Mouse (Mus musculus): ENCODE data around the gene Aak1.
"Not testable (repeated sequence)": the region's sequence is repeated elsewhere in the genome, so short reads cannot be mapped to it uniquely, and the experiment has no call there.

The Aak1 gene

DNA sequence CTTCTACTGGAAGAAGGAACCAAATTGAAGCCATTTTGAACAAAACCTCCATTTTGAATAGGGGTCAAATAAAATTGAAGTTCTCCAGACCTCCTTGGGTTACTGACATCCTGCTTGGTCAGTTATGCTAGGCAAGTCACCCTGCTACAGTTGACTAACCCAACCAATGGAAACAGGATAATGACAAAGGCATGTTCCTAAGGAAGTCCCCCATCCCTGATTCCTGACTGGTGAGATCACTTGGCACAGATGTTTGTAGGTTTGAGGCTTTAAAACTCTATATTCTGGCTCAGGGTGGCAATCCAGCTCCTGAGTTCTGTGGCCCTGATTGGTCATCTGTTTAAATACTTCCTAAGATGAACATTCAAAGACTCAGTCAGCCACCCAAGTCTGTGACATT, 156.3 kb downstream of the Aak1 start:
- in situ Hi-C loops (cut with MboI, MseI) = loop anchor here in 1 of 2 experiments (10.0 kb wide), 1 partner anchor 191 kb away; no protein-coding TSS in a partner anchor

DNA sequence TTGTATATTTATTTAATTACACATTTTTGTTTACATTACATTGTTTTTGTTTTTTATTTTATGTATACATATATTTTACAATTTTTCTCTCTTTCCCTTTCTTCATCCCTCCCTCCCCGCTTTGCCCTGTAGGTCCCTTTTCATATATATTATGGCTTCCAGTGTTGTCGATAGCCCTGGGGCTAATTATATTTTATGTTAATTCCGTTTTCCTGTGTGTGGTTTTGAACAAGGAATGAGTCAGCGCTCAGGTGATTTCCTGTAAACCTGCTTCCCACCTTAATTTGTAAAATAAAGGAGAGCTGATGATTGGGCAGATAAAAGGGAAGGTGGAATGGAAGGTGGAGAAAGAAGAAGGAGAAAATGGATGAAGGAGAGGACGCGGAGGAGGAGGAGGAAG, 159.6 kb downstream of the Aak1 start, which contains the start of gene Nfu1:
Gene Nfu1 (plus strand): TSS at position 350 of the 400 bp plus-strand sequence.
- in situ Hi-C loops (cut with MboI, MseI) = loop anchor here in 1 of 2 experiments (10.0 kb wide), 1 partner anchor 194 kb away; no protein-coding TSS in a partner anchor

DNA sequence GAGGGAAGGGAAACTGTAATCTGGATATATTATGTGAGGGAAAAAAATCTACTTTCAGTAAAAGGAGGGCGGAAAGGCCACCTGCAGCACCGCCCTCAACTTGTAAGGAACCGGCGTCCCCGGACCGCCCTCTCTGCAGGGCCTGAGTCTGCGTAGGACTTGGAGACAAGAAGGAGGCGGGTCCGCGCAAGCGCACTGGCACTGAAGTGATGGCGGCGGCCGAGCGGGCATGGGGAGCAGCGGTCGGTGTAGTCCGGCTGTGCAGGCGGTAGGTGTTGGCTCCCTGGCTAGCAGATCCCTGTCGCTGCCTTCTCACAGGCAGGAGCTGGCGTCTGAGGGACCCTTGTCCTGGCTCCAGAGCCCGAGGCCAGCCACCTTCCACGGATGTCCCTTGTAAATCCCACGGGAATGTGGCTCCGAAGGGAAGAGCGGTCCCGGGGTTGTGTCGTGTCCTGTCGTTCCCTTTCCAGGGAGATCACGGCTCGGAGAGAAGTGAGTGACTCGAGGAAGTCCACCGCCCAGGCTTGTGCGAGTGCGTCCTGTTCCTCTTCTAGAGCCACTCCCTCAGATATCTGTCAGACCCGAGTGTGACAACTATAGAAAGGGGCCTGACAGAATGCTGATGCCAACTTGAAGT, 160.5 kb downstream of the Aak1 start:
- in situ Hi-C loops (cut with MboI, MseI) = loop anchor here in 1 of 2 experiments (10.0 kb wide), 1 partner anchor 195 kb away; no protein-coding TSS in a partner anchor

DNA sequence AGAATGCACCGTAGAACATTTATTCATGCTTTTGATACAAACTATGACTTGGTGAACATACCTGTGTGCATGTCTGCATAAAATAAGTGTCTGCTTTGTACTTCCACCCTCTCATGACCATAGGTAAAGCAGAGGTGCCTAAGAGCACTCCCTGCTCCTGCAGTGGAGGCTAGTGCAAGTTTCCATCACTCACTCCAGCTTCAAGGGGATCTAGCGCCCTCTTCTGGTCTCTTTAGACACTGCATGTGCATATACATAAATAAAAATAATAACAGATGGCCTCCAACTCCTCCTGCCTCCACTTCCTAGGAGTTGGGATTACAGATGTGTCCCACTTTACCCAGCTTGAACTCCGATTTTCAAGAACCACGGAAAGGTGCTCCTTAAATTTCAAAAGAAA, 167.6 kb downstream of the Aak1 start:
- in situ Hi-C loops (cut with MboI, MseI) = no loop called here

DNA sequence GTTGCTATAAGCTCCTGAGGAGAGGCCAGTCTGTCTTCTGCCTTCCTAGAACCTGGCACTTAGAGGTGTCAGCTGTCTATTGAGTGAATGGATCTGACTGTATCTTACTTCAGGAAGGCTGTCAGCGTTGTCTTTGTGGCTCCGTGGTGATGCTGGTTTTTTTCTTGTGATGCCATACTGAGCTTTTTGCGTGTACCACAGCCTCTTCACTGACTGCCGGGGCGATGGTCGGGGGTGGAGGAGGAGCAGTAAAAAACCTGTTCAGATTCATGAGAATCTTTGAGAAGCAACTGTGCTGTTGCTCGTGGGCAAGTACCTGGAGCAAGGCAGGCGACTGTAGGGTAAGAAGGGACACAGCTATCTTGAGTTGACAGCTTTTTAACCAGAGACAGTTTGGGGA, 169.6 kb downstream of the Aak1 start:
- in situ Hi-C loops (cut with MboI, MseI) = no loop called here

DNA sequence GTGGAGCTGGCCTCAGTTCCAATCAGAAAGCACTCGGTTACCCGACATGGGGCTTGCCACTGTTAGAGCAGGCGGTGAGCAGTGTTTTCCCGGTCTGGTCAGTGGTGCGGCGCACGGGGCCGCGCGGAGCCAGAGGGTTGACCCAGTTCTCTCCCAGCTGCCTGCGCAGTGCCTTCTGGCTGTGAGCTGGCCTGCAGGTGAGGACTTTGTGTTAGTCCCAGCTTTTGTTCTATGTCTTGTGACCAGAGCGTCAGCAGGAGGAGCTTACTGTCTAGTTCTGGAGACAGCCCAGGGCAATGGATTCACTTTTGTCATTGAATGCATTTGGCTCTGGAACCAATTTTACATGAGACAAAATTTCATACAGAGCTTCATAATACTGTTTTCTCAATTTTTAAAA, 172.5 kb downstream of the Aak1 start:
- in situ Hi-C loops (cut with MboI, MseI) = no loop called here

DNA sequence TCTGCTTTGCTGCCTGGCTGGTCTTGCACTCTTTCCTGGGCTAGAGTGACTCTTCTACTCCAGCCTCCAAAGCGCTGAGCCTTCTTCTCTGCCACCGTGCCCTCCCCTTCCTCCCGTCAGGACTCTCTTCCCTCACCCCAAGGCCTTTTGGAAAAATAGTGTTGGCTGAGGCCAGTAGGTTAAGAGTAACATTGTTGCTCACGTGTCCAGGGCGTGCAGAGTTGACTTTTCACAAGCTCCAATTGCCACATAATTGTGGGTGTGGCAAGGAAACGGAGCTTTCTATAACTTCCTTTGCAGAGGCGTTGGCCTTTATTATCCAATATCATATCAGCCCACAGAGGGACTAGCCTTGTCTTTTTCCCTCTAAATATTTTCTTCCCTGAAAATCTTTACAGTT, 177.7 kb downstream of the Aak1 start:
- in situ Hi-C loops (cut with MboI, MseI) = no loop called here

DNA sequence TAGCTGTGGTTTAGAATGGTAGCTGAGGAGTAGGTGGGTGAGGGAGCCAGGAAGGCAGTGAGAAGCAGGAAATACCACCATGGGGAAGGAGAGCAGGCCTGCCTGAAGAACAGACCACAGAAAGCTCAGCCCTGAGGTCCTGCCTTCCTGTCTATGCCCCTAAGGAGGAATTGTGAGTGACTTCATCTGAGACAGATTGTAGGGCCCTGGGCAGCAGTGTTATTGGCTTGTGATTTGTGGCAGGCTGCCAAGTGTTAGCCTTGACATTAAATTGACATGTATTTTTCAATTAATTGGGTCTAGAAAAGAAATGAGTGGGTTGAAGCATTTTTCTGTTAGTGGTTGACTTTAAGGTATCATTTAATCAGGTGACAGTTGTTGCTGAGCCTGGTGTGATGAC, 179.6 kb downstream of the Aak1 start:
- in situ Hi-C loops (cut with MboI, MseI) = no loop called here

DNA sequence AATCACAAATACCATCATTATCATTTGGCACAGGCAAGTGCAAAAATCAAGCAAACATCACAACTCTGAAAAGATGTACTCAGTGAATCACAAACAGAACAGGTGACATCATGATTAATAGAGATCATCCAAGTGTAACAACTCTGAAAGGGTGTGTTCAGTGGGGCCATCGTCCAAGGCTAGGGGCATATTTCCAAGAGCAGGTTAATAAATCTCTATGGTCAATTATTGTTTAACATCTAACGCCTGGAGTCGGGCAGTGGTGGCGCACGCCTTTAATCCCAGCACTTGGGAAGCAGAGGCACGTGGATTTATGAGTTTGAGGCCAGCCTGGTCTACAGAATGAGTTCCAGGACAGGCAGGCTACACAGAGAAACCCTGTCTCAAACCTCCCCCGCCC, 182.0 kb downstream of the Aak1 start:
- in situ Hi-C loops (cut with MboI, MseI) = not testable (repeated sequence)

DNA sequence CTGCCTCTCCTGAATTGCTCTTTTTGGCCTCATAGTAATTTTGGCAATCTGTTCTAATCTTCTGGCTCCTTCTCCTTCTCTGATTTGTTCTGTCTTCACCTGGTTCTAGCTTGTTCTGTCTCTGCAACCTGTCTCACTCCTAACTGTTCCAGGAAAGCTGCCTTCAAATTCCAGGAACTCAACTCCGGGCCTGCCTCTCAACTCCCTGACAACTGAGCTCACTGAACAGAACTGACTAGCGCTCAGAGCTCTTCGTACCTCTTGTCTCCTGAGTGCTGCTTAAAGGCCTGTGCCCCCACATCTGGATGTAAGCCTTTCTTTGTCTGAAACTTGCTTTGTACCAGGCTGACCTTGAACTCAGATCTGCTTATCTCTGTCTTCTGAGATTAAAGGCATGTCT, 183.1 kb downstream of the Aak1 start:
- in situ Hi-C loops (cut with MboI, MseI) = no loop called here

DNA sequence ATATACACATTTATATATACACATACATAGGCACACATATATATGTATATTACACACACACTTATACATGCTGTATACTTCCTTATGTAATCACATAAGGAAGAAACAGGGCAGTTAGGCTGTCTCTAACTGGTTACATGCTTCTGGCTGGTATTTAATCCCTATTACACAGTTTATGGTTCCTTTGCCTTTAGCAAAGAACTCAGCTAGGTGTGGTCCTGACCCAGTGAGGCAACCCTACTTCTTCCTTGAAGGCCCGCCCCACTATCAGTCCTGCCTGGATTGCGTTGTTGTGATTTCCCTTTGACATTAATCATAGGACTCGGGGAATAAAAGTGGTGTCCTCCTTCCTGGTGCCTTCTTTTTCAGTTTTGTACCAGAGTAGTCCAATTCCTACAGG, 185.1 kb downstream of the Aak1 start:
- in situ Hi-C loops (cut with MboI, MseI) = no loop called here

DNA sequence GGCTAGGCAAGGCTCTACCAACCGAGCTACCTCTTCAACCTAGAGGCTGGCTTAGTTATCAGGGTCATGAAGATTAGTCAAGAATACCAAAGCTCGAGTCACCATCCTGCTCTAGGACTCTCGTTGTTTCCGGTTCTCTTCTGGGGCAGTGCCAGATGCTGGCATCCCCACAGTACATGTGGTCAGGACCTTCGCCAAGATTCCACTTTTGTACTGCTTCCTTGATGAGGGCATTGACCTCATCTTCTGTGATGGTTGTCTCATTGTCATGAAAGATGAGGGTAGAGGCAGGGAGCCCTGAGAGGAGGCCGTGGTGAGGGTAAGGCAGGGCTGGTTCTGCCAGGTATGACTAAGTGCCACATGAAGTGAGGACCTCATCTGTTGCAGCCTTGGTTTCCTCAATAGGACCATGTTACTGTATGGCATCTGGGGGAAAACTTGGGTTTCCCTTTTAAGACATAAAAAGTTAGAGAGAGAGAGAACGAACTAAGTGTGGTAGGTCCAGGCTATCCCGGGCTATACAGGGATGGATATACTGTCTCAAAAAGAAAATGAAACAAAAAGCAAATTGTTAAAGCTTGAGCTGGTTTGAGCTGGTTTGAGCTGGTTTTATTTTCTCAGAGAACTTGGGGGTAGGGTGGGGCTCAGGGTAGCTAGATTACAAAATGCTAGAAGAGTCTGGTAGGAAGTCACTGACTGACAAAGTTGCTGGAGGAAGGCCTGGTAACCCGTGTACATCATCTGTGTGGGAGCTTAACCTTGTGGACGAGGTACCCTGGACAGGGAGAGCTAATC, 188.7 kb downstream of the Aak1 start:
- in situ Hi-C loops (cut with MboI, MseI) = no loop called here

DNA sequence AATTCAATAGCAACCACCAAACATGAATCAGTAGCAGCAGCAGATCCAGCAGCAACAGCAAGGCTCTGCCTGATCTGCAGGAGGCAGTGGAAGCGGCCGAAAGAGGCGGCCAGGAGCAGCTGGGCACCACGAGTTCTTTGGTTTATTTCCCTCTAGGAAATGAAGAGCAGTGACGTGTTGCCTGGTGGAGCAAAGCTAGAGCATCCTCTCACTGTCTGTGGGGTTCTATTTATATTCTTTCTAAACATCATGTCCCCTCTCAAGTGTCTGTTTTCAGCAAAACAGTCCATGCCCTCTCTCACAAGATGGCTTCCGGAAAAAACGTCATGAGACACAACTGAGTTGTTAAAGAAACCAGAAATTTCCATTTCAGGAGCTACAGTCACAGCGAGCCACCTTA, 189.8 kb downstream of the Aak1 start:
- in situ Hi-C loops (cut with MboI, MseI) = no loop called here

DNA sequence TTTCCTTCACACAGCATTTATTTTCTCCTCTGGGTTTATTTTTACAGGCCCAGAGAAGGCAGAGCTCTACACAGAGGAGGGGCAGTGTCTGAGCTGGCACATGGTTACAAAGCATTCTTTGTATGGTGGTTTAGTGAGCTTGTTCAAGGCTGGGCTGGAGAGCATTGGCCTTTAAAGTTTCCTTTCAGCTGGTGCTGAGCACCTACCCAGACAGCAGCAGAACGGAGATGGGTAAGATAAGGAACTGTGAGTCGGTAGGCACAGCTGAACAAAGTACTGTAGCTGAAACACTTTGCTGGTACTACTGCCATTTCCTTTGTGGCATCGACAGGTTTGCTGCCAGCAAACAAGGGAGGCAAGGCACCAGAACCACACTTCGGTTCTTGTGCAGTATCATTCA, 191.7 kb downstream of the Aak1 start:
- in situ Hi-C loops (cut with MboI, MseI) = no loop called here

DNA sequence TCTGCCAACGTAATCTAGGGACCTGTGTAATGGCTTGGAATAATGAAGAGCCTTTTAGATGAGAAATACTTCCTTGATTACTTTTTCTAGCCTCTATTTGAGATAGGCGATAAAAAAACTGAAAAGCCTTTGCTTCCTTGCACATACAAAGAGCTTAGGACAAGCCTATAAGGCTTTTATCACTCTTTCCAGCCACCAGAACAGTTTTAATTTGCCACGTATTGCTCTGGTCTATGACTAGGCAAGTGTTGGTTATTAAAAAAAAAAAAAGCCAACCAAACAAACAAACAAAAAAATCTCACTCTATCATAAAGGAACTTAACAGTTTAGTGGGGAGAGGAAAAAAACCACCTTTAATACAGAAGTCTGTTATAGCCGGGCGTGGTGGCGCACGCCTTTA, 192.1 kb downstream of the Aak1 start:
- in situ Hi-C loops (cut with MboI, MseI) = no loop called here

DNA sequence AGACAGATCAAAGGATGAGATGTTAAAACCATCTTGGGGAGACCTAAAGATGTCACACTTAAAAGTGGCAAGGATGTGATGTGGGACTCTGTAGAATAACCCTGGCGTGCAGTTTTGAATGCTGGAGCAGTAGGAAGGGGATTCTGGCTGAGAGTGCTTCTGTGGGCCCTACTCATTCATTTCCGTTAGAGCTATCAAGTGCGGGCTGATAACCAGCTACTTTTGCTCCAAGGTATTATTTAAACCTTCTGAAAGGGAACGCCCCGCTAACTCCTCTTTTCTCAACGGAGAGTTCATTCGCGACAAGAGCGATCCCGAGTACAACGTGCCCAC, 192.7 kb downstream of the Aak1 start:
- in situ Hi-C loops (cut with MboI, MseI) = no loop called here

DNA sequence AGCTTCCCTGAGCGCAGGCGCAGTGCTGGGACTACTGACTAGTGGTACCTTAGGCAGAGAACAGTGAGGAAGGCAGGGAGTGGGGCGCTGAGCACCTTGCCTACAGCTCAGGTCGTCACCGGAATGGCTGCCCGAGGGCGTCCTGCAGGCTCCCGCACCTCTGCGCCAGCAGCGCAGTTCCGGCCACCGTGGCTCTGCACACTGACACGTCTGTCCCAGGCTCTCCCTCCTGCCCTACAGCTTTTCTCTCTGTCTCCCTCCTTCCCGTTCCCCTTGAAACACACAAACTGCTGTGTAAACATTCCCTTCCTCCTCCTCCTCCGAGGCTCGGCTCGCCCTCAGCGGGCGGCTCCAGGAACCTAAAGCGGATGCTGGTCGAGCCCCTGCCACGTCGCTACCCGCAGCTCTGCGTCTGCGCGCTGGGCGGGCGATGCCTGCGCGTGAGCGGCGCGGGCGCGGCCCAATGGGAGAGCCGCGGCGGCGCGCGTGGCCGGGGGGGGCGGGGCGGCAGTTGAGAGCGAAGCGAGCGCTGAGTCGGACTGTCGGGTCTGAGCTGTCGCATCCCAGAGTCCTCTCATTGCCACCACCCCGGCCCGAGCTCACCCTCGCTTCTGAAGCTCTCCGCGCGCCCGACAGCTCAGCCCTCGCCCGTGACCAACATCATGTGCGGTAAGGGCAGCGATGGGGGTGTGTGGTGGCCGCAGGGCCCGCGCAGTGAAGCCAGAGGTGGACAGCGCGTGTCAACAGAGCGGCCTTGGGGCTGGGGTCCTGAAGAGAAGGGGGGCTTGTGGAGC, 193.2 kb downstream of the Aak1 start, which contains the start of gene Gfpt1:
Gene Gfpt1 (plus strand): TSS at position 510 of the 794 bp plus-strand sequence.
- in situ Hi-C loops (cut with MboI, MseI) = no loop called here

DNA sequence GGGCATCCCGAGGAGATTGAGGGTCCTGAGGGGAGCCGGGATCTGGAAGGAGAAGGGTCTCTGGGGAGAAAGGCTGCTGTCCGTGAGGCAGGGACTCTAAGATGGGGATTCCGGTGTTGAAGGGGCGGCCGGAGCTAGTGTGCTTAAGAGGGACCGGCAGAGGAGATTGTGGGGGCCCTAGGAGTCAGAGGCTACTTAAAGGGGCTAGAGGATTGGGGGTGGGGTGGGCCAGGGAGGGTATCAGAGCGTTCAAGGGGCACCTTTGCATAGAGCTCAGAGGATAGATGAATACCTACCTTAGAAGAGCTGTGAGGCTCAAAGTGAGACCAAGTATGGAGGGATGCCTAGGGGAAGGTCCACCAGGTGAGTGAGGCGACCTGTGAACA, 193.8 kb downstream of the Aak1 start:
- in situ Hi-C loops (cut with MboI, MseI) = no loop called here

DNA sequence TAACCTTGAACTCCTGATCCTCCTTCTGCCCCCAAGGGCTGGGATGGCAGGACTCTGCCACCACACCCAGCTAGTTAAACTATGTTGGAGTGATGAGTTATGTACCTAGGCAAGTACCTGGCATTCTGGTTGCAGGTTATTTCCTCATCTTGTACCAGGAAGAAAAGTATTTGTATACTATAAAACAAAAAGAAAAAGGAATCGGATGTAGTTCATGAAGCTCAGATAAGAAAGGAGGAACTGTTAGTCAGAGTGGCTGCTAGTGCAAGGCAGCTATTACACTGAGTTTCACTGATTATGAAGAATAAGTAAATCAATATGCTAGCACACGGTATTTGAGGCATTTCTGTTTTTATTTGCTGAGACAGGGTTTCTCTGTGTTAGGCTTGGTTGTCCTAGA, 195.6 kb downstream of the Aak1 start:
- in situ Hi-C loops (cut with MboI, MseI) = no loop called here

DNA sequence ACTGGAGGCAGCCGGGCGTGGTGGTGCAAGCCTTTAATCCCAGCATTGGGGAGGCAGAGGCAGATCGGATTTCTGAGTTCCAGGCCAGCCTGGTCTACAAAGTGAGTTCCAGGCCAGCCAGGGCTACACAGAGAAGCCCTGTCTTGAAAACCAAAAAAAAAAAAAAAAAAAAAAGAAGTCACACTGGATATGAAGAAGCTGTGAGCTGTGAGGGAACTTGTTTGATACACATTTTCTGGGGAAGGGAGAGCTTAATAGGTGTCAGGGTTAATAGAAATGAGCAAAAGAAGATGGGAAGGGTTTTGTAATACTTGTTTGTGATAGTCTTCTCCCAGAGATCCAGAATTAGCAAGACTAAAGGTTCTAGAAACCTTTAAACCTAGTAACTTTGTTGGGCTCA, 196.2 kb downstream of the Aak1 start:
- in situ Hi-C loops (cut with MboI, MseI) = no loop called here

DNA sequence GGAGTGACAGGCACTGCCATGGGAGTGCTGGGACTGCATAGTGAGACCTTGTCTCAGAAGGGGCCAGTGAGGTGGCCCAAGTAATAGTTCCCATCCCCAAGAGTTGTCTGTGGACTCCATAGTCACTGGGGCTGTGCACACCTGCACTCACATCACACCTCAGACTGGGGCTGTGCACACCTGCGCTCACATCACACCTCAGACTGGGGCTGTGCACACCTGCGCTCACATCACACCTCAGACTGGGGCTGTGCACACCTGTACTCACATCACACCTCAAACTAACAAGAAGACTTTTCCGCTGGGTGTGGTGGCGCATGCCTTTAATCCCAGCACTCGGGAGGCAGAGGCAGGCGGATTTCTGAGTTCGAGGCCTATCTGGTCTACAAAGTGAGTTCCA, 199.4 kb downstream of the Aak1 start:
- in situ Hi-C loops (cut with MboI, MseI) = not testable (repeated sequence)

DNA sequence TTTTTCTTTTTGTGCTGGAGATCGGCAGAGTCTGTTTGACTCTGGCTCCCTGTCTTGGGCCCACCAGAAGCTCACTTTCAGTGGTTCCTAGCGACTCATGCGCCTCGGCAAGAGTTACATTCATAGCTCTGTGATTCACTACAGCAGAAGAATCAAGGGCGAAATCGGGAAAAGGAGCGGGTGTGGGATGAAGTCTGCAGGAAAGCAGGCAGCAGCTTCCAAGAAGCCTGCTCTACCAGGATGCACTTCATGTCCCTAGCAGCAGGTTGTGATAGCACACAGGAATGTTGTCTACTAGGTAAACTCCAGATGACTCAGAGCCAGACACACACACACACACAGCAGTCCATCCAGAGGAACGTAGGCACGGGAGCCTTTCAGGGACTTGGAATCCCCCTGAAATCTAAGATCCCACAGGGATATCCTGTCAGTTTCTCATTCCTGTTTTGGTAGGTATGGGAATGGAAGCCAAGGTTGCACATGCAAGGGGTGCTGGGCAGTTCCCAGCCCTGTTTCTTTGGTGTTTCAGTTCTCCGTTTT, 202.6 kb downstream of the Aak1 start:
- in situ Hi-C loops (cut with MboI, MseI) = no loop called here

Measured in T-helper 17 cell (primary cell).